Mouse (Mus musculus) kidney, adult 2 months (tissue): ENCODE measurements around the gene Cutc. TPM values are rescaled to one million over a fixed set of nuclear protein-coding genes. Genes with fewer than 3 reads are reported as not detected.

Source experiments
- DNase-seq: peaks from one replicate; pipeline ENCODE4 v3.0.0; 2021
- H3K27ac ChIP-seq: fragments of 200-500 bp; 2 replicates; pipeline ENCODE4 v1.5.1; 2012; ENCODE audit warnings: low read depth, low read length, control low read depth, inconsistent platforms; ENCODE audit not compliant: insufficient read depth
- H3K27me3 ChIP-seq: fragments of 200-500 bp; replicated peaks from 2 replicates; pipeline ENCODE4 v1.6.1; 2012; ENCODE audit warnings: mild to moderate bottlenecking, moderate library complexity, low read length, inconsistent platforms; ENCODE audit not compliant: control insufficient read depth, insufficient read depth
- H3K36me3 ChIP-seq: fragments of 200-500 bp; 2 replicates; pipeline ENCODE4 v1.6.1; 2012; ENCODE audit warnings: mild to moderate bottlenecking, moderate library complexity, low read length, inconsistent platforms; ENCODE audit not compliant: control insufficient read depth, insufficient read depth
- H3K4me1 ChIP-seq: fragments of 200-500 bp; 2 replicates; pipeline ENCODE4 v1.6.1; 2011; ENCODE audit warnings: low read length; ENCODE audit not compliant: control insufficient read depth, insufficient read depth
- H3K4me3 ChIP-seq: fragments of 200-500 bp; 2 replicates; pipeline ENCODE4 v1.5.1; 2011; ENCODE audit warnings: mild to moderate bottlenecking, low read depth, low read length, control low read depth; ENCODE audit not compliant: insufficient read depth
- CTCF ChIP-seq: fragments of 200-500 bp; conservative IDR thresholded peaks from 2 replicates; pipeline ENCODE4 v1.5.1; 2011; ENCODE audit warnings: low read depth, mild to moderate bottlenecking, control low read depth, low read length, moderate library complexity, mixed read lengths; ENCODE audit not compliant: insufficient read depth, insufficient read length
- POLR2A ChIP-seq: fragments of 200-500 bp; IDR thresholded peaks from one replicate; pipeline ENCODE4 v1.6.1; 2011; ENCODE audit warnings: low read depth, low read length, control low read depth
- WGBS: fragments of 180-500 bp; shearing (Covaris S2); methylation state at CpG from one replicate; pipeline ENCODE4 v1.1.7; 2018; 5-methylcytosine and 5-hydroxymethylcytosine counted together
- polyA plus RNA-seq: library from polyadenylated mRNA; depleted of rRNA; stranded (reverse); fragments of >200 nt; gene quantifications from 2 replicates; pipeline ENCODE4 v1.2.3, GENCODE M21; 2012

Cutc gene
- polyA plus RNA-seq, 1 experiment, result 12.7 TPM

GRCm38 (mm10) chr19:43750008-43750407 lies 2.8 kb upstream of the Cutc start:
- no peaks in the 10 kb centered on the region for H3K27me3 ChIP-seq
- WGBS, result 89% methylated on average over 2 of the region's 2 CpGs
- no peaks in the 10 kb centered on the region; the same call in 1 of the 2 replicates for H3K4me1 ChIP-seq
- TF ChIP-seq POLR2A (no peak), CTCF (no peak)
- no peak overlapping the region for H3K4me3 ChIP-seq
- H3K27ac ChIP-seq, result no peak overlapping the region
- no peak for DNase-seq
- no peaks in the 10 kb centered on the region; the same call in none of the 2 replicates for H3K36me3 ChIP-seq

DNA sequence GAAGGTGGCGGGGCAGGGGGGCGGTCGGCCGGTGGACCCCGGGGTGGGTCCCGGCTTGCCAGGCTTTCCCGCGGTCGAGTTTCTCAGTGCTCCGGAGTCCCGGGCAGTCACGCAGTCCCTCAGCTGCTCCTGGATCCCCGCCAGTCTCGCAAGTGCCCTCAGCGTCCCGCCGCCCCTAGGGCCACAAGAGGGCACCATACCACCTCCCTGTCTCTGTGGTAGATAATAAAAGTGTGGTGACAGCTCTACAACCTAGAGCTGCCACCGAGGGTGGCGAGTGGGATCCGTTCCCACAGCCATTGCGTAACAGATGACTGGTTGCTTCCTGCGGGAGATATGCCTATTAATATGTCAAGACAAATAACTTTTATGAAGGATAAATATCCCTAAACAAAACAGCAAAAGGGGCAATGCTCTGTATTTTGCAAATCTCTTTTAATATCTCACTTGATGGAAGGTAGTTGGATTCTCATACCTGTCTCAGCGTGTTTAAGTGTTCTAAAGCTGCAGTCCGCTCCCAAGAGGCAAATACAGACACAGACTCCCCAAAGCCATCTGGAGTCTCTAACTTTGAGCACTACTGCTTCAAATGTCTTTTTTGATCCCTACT lies 535 bp downstream of the Cutc start:
- no peaks in the 10 kb centered on the region for H3K27me3 ChIP-seq
- peak; percentile 95 for DNase-seq
- TF ChIP-seq CTCF, result peak; percentile 85
- no peak for TF ChIP-seq POLR2A
- peak overlapping the region; percentile 94 for H3K27ac ChIP-seq
- H3K4me1 ChIP-seq, result no peaks in the 10 kb centered on the region; the same call in 1 of the 2 replicates
- no peaks in the 10 kb centered on the region; the same call in 1 of the 2 replicates for H3K36me3 ChIP-seq
- under 1% methylated on average over 23 of the region's 24 CpGs for WGBS
- peak overlapping the region; percentile 76 for H3K4me3 ChIP-seq

DNA sequence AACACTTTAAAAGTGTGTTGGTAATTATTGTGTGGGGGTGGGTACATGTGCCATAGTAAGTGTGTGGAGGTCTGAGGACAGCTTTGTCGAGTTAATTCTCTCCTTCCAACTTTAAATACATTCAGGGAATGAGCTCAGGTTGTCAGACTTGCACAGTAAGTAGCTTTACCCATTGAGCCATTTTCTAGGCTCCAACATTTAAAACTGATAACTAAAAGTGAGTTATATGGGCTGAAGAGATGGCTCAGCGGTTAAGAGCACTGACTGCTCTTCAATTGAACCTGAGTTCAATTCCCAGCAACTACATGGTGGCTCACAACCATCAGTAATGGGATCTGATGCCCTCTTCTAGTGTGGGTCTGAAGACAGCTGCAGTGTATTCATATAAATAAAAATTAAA lies 1.4 kb downstream of the Cutc start:
- 74% methylated on average over 2 of the region's 2 CpGs for WGBS
- DNase-seq, result no peak
- no peak overlapping the region for H3K4me3 ChIP-seq
- H3K27me3 ChIP-seq, result no peaks in the 10 kb centered on the region
- TF ChIP-seq POLR2A, result no peak
- no peak for TF ChIP-seq CTCF
- H3K36me3 ChIP-seq, result no peaks in the 10 kb centered on the region; the same call in 1 of the 2 replicates
- no peak overlapping the region for H3K27ac ChIP-seq
- no peaks in the 10 kb centered on the region; the same call in 1 of the 2 replicates for H3K4me1 ChIP-seq

DNA sequence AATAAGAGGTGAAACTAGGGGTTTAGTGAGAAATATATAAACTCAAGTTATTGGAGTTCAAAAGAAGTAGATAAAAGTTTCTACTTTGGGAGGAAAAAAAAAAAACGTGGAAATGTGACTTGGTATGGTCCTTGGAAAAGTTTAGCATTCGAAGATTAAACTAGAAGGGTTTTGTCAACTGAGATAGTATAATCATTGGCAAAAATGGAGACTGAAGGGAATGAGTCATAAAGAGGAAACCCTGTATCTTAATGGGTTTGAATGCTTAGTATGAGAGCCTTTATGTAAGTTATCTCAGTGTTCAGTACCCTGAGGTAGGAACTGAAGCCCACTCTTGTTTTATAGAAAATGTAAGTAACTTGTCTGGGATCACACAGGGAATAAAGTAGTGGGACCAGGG lies 2.1 kb downstream of the Cutc start:
- Histone ChIP-seq H3K36me3 (no peaks in the 10 kb centered on the region), H3K4me3 (no peak overlapping the region), H3K27me3 (no peaks in the 10 kb centered on the region), H3K4me1 (no peaks in the 10 kb centered on the region; the same call in 1 of the 2 replicates), H3K27ac (no peak overlapping the region)
- TF ChIP-seq CTCF, result no peak
- TF ChIP-seq POLR2A, result no peak
- 77% methylated on average over 2 of the region's 2 CpGs for WGBS
- DNase-seq, result no peak

DNA sequence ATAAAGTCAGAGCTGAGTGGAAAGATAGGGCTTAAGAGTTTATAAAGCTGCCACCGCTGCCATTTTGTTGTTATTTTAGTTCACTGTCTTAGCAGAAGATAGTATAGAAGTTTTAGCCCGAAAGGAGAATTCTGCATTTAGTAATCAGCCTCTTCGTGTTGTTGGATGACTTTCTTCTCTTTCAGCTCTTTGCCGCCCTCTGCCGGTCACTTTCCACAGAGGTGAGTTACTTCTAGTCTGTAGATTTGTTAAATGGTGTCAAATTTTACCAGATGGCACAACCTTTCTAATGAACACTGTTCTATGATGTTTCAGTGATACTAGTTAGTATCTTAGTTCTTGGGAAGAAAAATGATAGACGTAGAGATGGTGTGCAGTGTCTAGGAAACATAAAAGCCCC lies 7.7 kb downstream of the Cutc start:
- Histone ChIP-seq H3K4me1 (no peaks in the 10 kb centered on the region; the same call in 1 of the 2 replicates), H3K27me3 (no peaks in the 10 kb centered on the region), H3K4me3 (no peak overlapping the region), H3K27ac (no peak overlapping the region), H3K36me3 (0 out of 2 replicates have a peak, but pooled peaks cover 2% of the 10 kb centered on the region)
- TF ChIP-seq CTCF (peak; percentile 57), POLR2A (no peak)
- WGBS, result 15% methylated on average over 6 of the region's 6 CpGs
- peak; percentile 79 for DNase-seq

DNA sequence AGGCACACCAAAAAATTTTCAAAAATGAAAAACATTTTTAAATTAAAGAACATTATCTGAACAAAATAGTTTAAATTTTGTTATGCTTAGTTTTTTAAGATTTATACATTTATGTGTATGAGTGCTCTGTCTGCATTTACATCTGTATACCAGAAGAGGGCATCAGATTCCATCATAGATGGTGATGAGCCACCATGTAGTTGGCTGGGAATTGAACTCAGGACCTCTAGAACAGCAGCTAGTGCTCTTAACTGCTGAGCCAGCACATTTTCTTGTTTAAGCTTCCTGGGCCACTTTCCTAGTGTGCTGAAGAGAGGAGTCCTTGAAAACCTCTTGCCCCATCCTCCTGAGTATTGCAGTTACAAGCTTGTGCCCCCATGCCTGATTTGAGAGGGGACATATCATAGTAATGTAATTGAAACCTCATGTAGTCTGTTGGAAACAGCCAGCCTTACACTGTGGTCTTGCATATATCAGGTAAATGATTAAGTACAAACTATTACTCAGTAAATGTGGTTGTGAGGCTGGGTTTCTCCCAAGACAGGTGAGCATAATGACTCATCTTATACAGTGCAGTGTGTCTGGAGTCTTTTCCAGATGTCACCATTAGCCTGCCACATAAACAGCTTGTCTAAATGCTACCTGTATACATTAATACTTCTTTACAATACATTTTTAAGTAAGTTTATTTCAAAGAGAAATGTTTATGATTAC lies 8.9 kb downstream of the Cutc start:
- Histone ChIP-seq H3K4me3 (no peak overlapping the region), H3K27me3 (no peaks in the 10 kb centered on the region), H3K36me3 (0 out of 2 replicates have a peak, but pooled peaks cover 2% of the 10 kb centered on the region), H3K4me1 (no peaks in the 10 kb centered on the region; the same call in 1 of the 2 replicates), H3K27ac (no peak overlapping the region)
- no peak; the same call in 1 of the 2 replicates for TF ChIP-seq CTCF
- no peak for TF ChIP-seq POLR2A
- DNase-seq, result peak; percentile 25

- Histone ChIP-seq H3K36me3 (0 out of 2 replicates have a peak, but pooled peaks cover 2% of the 10 kb centered on the region), H3K27me3 (no peaks in the 10 kb centered on the region), H3K27ac (no peak overlapping the region), H3K4me1 (no peaks in the 10 kb centered on the region; the same call in 1 of the 2 replicates), H3K4me3 (no peak overlapping the region)
- TF ChIP-seq CTCF (no peak), POLR2A (no peak)
- DNase-seq, result no peak
- WGBS, result 83% methylated on average over 2 of the region's 2 CpGs
Observed at GRCm38 (mm10) chr19:43762410-43762809, 9.6 kb downstream of the Cutc start.
